Mouse (Mus musculus) adrenal gland (tissue): ENCODE data around the gene Pon2.
"Not testable (repeated sequence)": the region's sequence is repeated elsewhere in the genome, so short reads cannot be mapped to it uniquely, and the experiment has no call there.

ENCODE experiments used
- intact Hi-C: fragments of 180-260 bp; cut with DNase I; formaldehyde crosslinking; loops from one replicate; pipeline ENCODE4 v1.15.1; 2025

Pon2 gene

GRCm38 (mm10) chr6:5233812-5234211, 64.4 kb downstream of the Pon2 start:
- intact Hi-C loops: no loop called here

GRCm38 (mm10) chr6:5232022-5232421, 66.2 kb downstream of the Pon2 start:
- intact Hi-C loops: no loop called here

GRCm38 (mm10) chr6:5230261-5230660, 68.0 kb downstream of the Pon2 start:
- intact Hi-C loops: no loop called here

GRCm38 (mm10) chr6:5223551-5223950, 74.7 kb downstream of the Pon2 start:
- intact Hi-C loops: not testable (repeated sequence)

- intact Hi-C loops: no loop called here
These were observed 76.2 kb downstream of the Pon2 start for GRCm38 (mm10) chr6:5222080-5222479.

- intact Hi-C loops: no loop called here
These were observed 80.1 kb downstream of the Pon2 start for GRCm38 (mm10) chr6:5218190-5218589.
